Mouse (Mus musculus): Measurements from ENCODE around the gene Ephb1.
A peak's percentile ranks its signal among the peaks of the same experiment; 100 is the strongest.

Gene Ephb1

DNA sequence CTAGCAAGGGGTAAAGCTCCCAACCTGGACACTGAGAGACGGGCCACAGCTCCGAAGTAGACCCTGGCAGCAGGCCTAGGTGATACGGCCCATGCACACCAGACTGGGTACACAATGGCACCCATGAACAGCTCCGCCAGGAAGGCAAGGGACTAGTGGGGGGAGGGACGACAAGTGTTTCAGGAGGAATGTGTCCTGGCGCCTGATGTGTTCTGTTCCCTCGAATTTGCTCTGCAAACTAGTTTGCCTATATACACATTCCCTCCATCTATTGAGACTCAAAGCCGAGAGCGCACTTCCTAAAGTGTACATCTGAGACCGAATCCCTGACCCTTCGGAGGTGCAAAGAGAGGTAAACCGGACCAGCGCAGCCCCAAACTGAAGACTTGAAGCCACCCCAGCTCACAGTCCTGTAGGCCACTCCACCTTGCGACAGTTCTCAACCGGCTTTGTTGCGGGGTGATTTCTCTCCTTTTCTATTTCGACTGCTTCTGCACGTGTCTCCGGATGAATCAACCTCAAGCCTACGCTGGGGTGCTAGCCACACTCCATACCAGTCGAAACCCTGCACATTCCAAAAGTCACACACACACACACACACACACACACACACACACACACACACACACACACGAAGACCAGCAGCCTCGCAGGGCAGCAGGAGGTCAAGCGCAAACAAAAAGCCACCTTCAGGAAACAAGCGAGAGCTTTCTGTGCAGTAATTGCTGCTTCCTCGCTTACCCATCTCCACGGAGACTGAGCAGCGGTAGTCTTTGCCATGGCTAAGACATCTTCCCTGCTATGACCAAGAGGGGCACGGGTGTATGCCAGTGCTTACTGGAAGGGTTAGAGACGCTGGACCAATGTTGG, 2.1 kb downstream of the Ephb1 start:
- DNase-seq (ENCODE audit: low spot score): peak; percentile 48

DNA sequence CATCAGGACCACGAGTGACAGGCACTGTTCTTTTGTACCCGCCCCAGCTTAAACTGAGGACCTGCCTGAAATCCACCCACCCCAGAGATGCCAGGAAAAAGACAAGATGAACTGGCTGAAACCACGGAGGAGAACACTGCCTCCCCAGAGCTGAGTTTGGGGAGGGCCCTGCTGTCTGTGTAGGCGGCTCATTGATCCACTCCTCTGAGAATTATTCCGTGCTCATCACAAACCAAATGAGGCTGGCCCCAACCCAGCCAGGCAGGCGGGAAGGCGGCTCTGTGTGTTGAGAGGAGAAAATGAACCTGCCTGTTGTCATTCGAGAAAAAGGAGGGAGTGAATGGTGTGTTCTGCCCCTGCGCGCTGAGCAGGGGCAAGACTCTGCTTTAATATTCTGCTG, 2.8 kb downstream of the Ephb1 start:
- peak; percentile 25 for DNase-seq (ENCODE audit: low spot score)

DNA sequence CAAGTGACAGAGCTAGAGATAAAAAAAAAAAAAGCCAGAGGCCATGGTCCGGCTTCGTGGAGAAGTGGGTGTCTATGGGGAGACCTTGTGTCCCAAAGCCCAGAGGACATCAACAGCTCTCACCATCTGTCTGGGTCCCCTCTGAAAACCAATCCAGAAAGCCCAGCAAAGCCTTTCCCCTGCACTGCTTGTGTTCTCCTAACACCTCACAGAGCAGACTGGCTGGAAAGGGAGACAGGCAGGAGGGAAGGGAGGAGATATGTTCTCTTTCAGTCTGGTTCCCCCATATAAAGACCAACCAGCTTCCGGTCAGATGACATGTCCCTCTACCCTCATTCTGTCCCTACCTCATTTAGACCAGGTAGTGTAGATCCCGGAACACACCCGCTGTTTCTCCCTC, 3.3 kb downstream of the Ephb1 start:
- no peak for DNase-seq (ENCODE audit: low spot score)

DNA sequence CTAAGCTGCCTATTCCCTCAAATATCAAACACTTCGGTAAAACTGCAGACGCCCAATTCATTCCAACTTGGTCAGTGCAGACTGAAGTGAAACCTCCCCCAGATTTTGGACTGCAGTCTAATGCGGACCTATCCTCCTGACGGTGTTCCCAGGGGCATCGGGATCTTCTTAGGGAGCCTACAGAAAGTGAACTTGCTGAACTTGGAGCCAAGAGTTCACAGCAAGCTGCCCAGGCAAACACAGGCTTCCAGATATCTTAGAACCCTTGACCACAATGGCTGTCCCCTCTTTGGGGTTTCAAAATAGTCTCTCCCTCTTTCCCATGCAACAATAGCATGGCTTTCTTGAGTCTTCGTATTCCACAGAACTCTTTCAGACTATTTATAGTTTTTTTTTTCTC, 3.8 kb downstream of the Ephb1 start:
- DNase-seq (ENCODE audit: low spot score): no peak

DNA sequence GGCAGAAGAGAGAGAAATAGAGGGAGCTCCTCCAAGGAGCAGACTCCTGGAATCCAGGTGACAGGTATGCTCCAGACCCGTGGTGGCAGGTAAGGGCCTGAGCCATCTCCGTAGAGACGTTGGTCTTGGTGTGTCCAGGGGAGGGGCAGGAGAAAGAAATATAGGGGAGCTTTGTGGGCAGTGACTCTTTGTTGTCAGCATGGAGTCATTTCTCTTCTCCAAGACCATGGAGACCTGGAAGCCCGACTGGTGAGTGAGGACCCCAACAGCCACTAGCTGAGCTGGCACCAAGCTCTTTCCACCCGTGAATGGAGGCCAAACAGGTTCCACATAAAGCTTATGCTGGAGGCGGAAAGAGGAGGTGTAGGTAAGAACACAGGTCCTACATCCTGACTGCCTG, 4.4 kb downstream of the Ephb1 start:
- DNase-seq (ENCODE audit: low spot score): no peak

DNA sequence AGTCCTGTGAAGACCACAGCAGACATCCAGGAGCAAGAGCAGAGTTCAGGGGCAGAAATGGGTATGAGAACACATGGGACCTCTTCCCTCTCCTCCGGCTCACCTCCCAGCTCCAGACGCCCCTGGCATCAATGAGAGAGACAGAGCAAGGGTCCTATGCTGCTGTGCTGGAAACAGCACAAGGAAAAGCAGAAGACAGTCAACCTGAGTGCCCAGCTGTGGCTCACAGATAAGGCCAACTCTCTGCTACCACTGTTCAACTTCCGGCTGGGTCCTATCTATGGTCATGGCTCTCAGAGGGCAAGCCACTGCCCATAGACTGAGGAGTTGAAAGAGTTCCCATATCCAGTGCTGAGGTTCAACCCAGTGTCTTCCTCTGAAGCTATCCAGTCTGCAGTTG, 7.7 kb downstream of the Ephb1 start:
- no peak for DNase-seq (ENCODE audit: low spot score)

DNA sequence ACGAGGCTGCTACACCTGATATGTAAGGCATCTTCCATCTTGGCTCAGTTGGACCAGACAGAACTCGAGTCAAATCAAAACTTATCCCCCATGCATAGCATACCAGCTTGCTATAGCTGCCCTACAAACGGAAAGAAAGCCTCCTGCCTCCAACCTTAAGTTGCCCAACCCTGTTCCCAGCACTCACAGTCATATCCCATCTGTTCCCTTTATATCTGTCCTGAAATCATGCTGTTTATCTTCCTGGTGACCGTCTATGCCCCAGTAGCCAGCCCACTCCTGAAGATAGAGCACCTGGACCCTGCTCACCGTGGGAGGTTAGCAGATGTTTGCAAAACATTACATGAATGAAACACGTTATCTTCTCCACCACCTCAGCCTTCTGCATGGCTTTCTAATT, 9.0 kb downstream of the Ephb1 start:
- DNase-seq (ENCODE audit: low spot score): no peak

DNA sequence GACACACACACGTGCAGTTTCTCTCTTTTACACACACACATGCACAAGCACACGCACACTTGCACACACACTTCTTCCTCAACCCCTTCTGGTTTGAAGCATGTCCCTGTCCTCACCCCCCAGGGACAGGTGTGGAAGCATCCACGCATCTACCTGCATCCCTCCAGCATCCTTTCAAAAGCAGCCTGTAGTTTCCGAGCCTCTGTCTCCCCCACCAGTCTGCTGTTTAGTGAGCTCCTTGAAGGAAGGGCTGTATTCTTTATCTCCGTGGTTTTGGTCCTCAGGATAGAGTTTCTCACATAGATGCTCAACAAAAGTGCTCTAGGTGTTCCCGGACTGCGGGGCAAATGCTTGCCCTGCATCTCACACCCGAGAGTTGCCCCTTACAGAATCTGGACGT, 9.4 kb downstream of the Ephb1 start:
- DNase-seq (ENCODE audit: low spot score): no peak

DNA sequence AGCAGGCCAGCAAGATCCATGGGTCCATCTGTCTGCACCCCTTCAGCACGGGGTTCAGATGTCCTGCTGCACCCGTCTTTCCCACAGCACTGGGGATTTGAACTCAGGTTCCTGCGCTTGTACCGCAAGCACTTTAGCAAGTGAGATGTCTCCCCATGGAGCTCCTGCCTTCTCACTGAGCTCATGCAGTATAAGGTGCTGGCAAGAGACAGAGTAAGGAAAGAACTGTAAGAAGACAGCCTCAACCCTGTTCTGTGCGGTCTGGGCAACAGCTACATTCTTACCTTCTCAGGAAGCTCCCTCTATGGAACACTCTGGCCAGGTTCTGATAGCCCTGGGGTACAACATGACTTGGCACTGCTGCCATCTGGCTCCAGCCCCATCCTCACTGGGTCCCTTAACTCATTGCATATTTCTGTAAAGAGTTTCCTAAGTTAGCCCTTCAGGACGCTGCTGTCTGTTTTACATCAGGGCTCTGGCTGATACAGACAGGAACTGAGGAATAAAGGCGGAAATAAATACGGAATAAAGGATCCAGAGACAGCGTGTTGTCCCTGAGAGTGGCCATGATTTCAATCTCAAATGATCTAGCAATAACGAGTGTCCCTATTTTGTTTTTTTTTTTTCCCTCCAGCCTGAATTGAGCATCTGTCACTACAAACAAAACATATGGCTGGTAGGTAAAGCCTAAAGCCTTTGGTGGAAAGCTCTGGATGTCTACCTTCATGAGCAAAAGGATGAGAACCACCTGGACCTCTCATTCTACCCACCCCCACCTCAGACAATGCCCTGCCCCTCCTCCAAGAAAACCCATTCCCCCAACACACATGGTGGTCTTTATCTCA, 10.2 kb downstream of the Ephb1 start:
- DNase-seq (ENCODE audit: low spot score): no peak

DNA sequence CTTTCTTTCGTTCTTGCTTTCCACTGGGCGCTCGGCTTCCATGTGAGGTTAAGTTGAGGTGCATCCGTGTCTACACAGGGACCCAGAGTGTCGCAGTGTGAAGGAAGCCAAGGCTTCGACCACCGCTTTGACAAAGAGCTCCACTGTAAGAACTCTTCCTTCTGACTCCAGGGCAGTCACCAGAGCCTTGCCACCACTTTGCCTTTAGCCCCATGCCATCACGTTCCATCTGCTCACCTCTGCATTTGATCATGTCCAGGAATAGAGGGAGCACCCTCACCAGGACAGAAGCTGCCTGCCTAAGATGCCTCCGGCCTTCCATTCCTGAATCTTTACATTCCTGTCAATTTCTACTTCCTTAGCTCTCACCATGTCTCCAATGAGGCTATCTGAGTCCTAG, 11.4 kb downstream of the Ephb1 start:
- no peak for DNase-seq (ENCODE audit: low spot score)

DNA sequence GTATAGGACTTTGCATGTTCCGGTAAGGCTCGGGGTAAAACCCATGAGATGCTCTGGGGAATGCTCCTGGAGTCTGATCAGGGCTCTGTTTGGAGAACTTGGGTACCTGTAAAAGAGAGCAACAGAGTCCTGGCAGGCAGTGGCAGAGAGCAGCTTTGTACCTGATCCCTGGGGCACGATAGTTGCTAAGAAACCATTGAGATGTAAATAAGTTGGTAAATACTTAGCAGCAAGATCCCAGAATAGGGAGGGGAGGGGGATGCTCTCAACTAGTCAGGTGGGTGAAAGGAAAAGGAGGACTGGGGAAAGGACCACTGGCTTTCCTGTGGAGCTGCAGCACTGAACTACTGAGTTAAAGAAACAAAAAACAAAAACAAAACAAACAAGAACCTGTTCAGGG, 12.5 kb downstream of the Ephb1 start:
- DNase-seq (ENCODE audit: low spot score): no peak

DNA sequence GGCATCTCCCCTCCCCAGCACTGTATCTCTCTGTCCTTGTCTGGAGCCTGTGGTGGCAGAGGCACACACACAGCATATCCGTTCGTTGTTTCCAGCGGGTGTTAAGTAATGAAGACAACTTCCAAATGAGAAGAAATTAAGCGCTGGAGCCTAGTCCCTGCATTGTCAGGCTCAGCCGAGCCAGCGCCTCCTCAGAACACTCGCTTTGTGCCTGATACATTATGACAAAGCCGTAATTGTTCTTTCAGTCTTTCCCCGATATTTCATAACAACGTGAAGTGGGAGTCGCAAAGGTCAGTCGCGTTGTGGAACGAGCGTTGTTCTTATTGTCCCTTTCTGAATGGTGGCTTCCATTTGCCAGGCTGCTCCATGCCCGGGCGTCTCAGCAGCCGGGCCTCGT, 13.7 kb downstream of the Ephb1 start:
- no peak for DNase-seq (ENCODE audit: low spot score)

DNA sequence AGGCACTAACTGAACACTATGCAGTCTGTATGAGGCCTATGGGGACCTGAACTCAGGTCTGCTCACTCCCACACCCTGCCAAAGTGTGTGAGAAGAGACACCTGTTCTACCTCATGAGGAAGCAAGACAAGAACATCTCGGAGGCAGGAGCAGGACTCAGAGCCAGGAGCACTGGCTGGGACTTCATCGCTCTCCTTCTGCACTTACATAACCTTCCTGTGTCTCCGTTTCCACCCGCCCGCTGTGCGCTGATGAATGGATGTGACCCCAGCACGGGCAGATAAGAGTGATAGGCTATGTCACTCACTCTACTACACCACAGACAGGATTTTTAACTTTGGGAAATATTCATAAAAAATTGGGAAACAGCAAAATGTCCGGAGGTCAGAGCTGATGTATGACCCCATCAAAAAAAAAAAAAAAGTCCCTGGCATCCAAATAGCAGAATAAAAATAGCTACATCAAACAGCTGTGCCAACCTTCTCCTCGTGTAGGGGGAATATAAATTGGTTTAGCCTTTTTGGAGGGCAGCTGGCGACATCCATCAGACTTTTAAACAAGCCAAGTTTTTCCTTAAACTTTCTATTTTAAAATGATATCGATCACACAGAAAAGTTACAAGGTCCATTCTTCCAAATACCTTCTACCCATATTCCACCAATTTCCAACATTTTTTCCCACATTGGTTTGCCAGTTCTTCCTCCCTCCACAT, 18.8 kb downstream of the Ephb1 start:
- no peak for DNase-seq (ENCODE audit: low spot score)

DNA sequence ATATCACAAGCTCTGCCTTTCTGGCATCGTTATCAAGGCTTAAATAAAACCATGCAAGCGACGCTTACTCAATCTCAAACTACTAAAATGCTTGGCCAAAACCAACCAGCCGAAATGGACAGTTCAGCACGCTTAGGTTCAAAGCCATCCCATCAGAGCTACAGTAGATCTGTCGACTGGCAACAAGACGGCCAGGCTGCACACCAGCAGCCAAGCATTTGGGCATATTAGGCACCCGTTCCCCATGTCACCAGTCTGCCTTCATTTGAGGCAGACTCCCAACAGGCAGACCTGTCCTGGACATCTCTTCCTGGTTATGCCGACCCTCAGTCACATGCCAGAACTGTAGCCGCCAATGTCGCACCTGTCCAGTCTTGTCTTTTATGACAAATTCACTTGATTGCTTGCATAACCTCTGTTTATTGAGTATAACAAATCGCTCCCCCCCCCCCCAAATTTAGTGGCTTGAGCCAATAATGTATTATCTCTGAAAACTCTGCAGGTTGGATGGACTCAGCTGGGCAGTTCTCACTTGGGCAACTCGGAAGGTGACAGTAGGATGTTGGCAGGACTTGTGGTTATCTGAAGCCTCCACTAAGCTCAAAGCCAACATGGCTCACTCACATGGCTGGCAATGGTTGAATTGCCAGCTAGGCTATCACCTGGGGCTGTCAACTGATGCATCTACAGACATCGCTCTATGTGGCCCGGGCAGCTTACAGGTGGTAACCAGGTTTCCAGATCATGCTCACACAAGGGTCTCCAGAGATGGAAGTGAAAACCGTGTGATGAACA, 24.0 kb downstream of the Ephb1 start:
- DNase-seq (ENCODE audit: low spot score): no peak

DNA sequence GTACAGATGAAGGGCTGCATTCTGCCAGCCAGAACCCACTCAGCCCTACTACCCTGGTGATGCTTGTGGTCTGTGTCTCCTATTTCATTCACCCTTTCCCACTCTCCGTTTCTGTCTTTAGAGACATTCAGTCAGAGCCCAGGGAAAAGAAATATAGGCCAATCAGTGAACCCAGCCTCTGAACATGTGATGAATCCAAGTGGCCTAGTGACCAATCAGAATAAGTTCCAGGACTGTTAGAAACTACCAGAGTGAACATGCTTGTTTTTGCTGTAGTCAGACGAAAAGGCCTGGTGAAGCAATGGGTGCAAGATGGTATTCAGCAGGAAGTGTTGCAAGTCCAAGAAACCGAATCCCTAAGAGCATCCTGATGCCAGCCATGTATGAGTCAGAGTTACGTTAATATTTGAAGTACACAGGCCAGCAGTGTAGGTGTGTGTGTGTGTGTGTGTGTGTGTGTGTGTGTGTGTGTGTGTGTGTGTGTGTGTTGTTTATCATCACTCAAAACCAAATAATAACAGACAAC, 26.8 kb downstream of the Ephb1 start:
- no peak for DNase-seq (ENCODE audit: low spot score)

DNA sequence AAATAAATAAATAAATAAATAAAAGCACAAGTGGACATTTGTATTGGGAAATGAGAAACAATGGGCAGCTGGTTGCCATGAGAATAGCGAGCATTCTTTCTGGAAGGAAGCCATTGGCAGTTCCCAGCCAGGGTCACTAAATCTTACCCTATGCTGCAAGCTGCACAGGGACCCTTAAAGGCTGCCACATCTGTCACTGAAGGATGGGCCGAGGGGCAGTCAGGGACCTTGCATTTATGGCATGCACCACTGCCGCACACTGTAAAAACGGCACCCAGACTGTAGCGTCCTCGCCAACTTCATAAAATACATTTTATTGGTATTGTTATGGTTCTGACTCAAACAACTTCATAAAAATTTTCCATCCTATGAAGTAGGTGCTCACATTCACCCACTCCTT, 39.1 kb downstream of the Ephb1 start:
- no peak for DNase-seq (ENCODE audit: low spot score)

DNA sequence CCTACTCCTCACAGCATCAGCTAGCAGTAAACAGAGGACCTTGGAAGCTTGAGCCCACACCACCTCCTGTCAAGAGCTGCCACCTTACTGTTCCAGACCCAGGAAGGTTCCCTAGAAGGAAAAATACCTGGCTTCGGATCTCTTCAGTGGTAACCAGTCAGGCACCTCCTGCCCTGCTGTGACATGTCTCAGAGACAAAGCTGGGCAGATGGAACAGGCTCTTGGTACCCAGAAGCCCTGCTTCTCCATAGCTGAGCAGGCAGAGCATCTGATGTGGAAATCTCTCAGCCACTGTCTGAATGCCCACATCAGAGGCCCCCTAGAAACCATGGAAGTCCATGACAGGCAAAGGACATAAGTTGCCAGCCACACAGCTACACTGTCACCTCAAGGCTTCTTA, 39.7 kb downstream of the Ephb1 start:
- no peak for DNase-seq (ENCODE audit: low spot score)

DNA sequence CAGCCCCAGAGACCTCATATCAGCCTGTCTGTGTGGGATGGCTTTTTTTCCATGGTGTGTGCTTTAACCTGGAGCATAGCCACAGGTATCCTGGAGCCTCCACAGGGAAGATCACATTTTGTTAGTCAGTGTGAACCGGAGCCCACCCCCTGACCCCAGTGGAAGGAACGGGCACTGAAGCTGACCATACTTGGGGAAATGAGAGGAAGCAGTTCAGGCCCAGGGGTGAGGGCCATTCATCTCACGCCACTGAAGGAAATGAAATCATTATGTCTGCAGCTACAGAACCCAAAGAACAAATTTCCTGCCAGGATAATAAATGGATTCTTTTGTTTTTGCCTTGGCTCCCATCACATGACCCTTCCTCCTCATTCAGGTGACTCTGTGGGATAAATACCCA, 44.1 kb downstream of the Ephb1 start:
- peak; percentile 26 for DNase-seq (ENCODE audit: low spot score)

DNA sequence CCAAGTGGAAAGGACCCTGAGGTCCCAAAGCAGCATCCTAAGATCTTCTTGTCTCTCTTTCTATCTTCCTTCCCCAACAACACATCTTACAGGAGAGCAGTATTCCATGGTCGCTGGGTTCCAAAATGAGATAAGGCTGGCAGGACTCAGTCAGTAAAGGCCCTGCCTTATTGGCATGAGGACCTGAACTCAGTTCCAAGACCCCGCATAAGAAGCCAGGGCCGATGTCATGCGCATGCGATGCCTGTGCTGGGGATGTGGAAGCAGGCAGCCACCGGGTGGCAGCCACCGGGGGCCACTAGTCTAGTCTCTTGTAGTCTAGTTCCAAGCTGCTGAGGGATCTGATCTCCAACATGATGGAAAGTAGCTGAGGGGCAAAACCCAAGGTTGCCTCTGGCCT, 45.2 kb downstream of the Ephb1 start:
- no peak for DNase-seq (ENCODE audit: low spot score)

DNA sequence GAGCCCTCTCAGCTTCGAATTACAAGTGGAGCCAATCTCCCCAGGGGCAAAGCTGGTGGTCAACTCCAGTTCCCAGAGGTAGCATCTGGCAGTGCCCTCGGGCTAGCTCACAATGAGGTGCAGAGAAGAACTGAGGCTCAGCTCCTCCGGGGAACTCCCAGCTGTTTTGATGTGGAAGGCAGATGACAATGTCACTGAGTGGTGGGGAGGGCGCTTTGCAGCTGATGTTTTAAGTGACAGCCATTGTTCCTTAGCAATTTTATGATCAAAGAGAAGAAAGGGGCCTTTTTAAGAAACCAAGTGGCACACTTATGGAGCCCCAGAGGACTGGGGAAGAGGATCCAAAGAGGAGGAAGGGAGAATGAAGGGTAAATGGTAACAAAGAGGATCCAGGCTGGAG, 46.8 kb downstream of the Ephb1 start:
- DNase-seq (ENCODE audit: low spot score): no peak

DNA sequence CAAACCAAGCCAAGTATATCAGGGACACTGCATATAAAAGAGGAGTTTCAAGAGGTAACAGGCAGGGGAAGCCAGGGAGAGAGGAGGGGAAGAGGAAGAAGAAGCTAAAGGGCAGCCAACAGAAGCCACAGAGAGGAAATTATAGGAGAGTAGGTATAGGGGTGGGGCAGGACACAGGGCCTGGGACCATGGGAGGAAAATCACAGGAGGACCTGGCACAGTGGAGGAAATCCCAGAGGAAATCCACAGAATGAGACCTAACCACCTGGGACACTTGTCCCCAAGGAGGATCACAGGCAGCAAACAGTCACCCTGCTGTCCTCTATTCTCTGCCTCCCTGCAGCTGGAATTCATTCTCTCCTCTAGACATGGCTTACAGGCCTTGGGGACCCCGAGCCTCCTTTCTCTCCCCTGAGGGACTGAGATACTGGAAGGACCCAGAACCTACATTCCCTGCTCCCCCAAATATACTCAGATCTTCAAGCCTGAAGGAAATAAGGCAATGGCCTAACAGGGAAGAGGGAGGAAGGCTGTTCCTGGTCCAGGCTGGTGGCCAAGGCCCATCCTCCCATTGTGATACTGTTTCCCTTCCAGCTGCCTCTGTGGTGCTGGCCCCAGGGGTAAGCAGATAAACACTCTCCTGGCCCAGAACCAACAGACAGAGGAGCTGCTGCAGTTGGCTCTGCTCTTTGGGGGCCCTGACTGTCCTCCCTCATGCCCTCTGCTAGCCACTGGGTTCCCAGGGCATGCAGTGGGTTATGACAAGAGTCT, 47.7 kb downstream of the Ephb1 start:
- DNase-seq (ENCODE audit: low spot score): no peak

All from embryo, embryonic 10 days (tissue).